Mouse (Mus musculus): ENCODE measurements around the gene Cebpe.

GRCm38 (mm10) chr14:54751768-54752167 is 39.8 kb upstream of the Cebpe start:
- TF ChIP-seq EP300 (IDR thresholded peaks at IDR 0.05; ENCODE audit: low read depth), result no peak
- TF ChIP-seq CTCF (IDR thresholded peaks at IDR 0.05; ENCODE audit: low read depth), result no peak

All from heart, postnatal 0 days (tissue).